Mouse (Mus musculus) ES-E14 (cell line): ENCODE measurements around the gene Lmnb2. TPM values are rescaled to one million over a fixed set of nuclear protein-coding genes. Genes with fewer than 3 reads are reported as not detected.

Experiments used
- DNase-seq: peaks from one replicate; pipeline ENCODE4 v3.0.0-alpha.2; 2013; ENCODE audit warnings: low read depth, low spot score
- H3K27ac ChIP-seq: 2 replicates; pipeline ENCODE4 v1.5.1; 2012; ENCODE audit warnings: low read depth, mild to moderate bottlenecking, low read length, moderate library complexity, mixed read lengths; ENCODE audit not compliant: poor library complexity, insufficient read depth, severe bottlenecking
- H3K36me3 ChIP-seq: 2 replicates; pipeline ENCODE4 v1.6.1; 2012; ENCODE audit warnings: mild to moderate bottlenecking, low read length, moderate library complexity, mixed read lengths; ENCODE audit not compliant: control insufficient read depth, poor library complexity, insufficient read depth, severe bottlenecking
- H3K4me1 ChIP-seq, 2 experiments: fragments of 150-350 bp in 1 of 2; sonication (generic) in 1 of 2; 2 replicates each; pipeline ENCODE4 v1.6.1; 2012; ENCODE audit warnings: low read length in 2 of 2, mild to moderate bottlenecking in 1 of 2, mixed read lengths in 1 of 2; ENCODE audit not compliant: control insufficient read depth in 2 of 2, insufficient read depth in 2 of 2, poor library complexity in 1 of 2
- H3K4me3 ChIP-seq, 2 experiments: fragments of 150-350 bp in 1 of 2; sonication (generic) in 1 of 2; 2 replicates each; pipeline ENCODE4 v1.5.1; 2012; ENCODE audit warnings: low read length in 2 of 2, low read depth in 1 of 2, mild to moderate bottlenecking in 1 of 2, mixed read lengths in 1 of 2; ENCODE audit not compliant: insufficient read depth in 1 of 2, poor library complexity in 1 of 2, severe bottlenecking in 1 of 2
- H3K9ac ChIP-seq: 2 replicates; pipeline ENCODE4 v1.6.1; 2012; ENCODE audit warnings: low read depth, mild to moderate bottlenecking, low read length, mixed read lengths; ENCODE audit not compliant: poor library complexity, insufficient read depth, severe bottlenecking
- H3K9me3 ChIP-seq: fragments of 150-350 bp; sonication (generic); 2 replicates; pipeline ENCODE4 v1.6.1; 2012; ENCODE audit warnings: low read depth, mild to moderate bottlenecking, low read length; ENCODE audit not compliant: control insufficient read depth, insufficient read depth
- CHD2 ChIP-seq: IDR thresholded peaks from 2 replicates; pipeline ENCODE4 v1.6.1; 2014; ENCODE audit warnings: mild to moderate bottlenecking, low read depth, low read length, inconsistent platforms
- HCFC1 ChIP-seq: IDR thresholded peaks from 2 replicates; pipeline ENCODE4 v1.6.1; 2012; ENCODE audit warnings: low read length, inconsistent platforms, borderline replicate concordance; ENCODE audit not compliant: insufficient read depth
- MAFK ChIP-seq: IDR thresholded peaks from 2 replicates; pipeline ENCODE4 v1.6.1; 2014; ENCODE audit warnings: mild to moderate bottlenecking, low read depth, low read length, inconsistent platforms; ENCODE audit not compliant: insufficient read depth
- ZC3H11A ChIP-seq: IDR thresholded peaks from 2 replicates; pipeline ENCODE4 v1.6.1; 2012; ENCODE audit warnings: low read depth, mild to moderate bottlenecking, inconsistent platforms, low read length, borderline replicate concordance
- ZNF384 ChIP-seq: IDR thresholded peaks from 2 replicates; pipeline ENCODE4 v1.6.1; 2012; ENCODE audit warnings: low read depth, low read length, inconsistent platforms
- in situ Hi-C, 2 experiments: fragments of 600-800 bp; cut with MboI; formaldehyde crosslinking; loops; one replicate each; pipeline ENCODE4 v1.15.1; 2025; ENCODE audit warnings: low sequenced_read_pairs in 2 of 2, inconsistent platforms in 1 of 2; ENCODE audit not compliant: unreplicated experiment in 2 of 2
- total RNA-seq: library from RNA; depleted of rRNA; stranded (reverse); fragments of 300-350 nt; gene quantifications from 2 replicates; pipeline ENCODE4 v1.2.3, GENCODE M21; 2012

Lmnb2 gene
- total RNA-seq, 1 experiment: 66.5 TPM

DNA sequence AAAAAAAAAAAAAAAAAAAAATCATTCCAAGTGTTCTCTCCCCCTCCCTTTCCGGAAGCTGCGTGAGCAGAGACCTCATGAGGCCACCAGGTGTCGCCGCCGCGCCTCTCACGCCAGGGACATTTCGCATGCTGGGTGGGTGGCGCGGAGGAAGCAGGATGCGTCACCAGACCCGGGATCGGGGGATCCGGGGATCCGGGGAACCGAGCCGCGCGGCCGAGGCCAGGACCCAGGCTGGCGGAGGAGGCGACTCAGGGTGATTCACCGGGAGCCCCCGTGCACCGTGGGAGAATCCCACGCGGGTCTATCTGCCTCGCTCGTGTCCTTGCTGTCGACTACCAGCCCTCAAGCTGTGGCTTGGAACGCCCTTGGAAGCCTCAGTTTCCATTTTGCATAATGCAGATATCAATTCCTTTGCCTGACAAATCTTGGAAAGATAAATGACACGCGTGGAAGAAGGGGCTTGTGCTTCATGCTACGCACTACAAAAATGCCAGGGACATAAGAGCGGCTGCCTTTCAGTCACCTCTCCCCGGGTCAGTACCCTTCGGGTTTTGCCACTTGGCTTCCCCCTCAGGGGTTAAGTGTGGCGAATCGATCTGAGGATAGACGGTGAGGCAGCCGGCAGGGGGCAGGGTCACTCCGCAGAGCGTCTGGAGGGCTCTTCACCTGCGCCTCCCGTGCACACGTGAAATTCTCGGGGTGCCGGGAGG lies 10.7 kb upstream of the Lmnb2 start:
- Histone ChIP-seq H3K9ac (peak overlapping the region; percentile 74), H3K4me1 (peaks cover 2 to 39% of the 10 kb centered on the region in 2 experiments; a peak in 3 of 4 replicates), H3K9me3 (no peaks in the 10 kb centered on the region), H3K36me3 (peaks cover 10% of the 10 kb centered on the region; the same call in 1 of the 2 replicates), H3K4me3 (peak overlapping the region; percentile 69 to 75), H3K27ac (no peak overlapping the region)
- TF ChIP-seq ZNF384: peak; percentile 97
- TF ChIP-seq ZC3H11A: peak; percentile 79
- TF ChIP-seq MAFK: no peak
- in situ Hi-C loops: loop anchor here (5.0 to 10.0 kb wide), 2 partner anchors 56 to 64 kb away; no protein-coding TSS in a partner anchor
- DNase-seq: peak; percentile 83

DNA sequence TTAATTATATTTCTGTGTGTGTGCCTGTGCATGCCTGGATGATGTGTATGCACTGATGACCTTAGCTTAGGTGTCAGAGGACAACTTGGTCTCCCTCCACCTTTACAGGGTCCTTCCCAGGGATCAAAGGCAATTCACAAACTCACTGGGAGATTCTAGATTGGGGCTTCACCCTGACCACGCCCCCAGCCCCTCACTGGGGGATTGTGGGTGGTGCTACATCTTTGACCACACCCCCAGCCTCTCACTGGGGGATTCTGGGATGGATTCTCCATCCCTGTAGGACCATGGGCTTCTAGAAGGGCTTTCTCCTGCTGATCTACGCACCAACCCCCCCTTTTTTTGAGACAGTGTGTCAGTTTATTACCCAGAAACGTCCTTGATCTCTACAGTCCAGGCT lies 7.4 kb upstream of the Lmnb2 start:
- Histone ChIP-seq H3K9ac (no peak overlapping the region), H3K36me3 (no peaks in the 10 kb centered on the region), H3K27ac (no peak overlapping the region), H3K9me3 (no peaks in the 10 kb centered on the region), H3K4me3 (no peak overlapping the region), H3K4me1 (peaks cover 4 to 18% of the 10 kb centered on the region in 2 experiments; a peak in 3 of 4 replicates)
- DNase-seq: peak; percentile 65
- in situ Hi-C loops: loop anchor here (5.0 to 10.0 kb wide), 2 partner anchors 59 to 67 kb away; no protein-coding TSS in a partner anchor
- no peak for TF ChIP-seq ZC3H11A
- no peak for TF ChIP-seq HCFC1
- no peak for TF ChIP-seq CHD2
- TF ChIP-seq ZNF384: no peak
- no peak for TF ChIP-seq MAFK

DNA sequence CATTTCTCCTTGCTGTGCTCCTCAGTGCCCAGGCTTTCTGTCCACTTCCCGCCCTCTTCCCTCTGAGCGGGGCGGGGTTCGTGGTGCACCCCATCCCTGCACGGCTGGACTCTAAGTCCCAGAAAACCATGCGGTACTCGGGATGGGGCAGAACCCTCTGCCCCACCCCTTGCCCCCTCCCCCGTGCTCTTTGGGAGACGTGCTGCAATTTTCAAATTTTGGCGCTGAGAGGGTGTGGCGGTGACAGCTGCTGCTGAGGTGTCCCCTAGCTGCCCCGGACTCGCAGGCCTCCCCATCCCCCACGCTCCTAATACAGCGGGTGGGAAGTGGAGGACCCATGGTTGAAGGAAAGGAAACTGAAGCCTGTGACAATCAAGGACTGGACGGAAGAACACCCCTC lies 3.9 kb upstream of the Lmnb2 start:
- no peak for DNase-seq
- in situ Hi-C loops: loop anchor here in 1 of 2 experiments (10.0 kb wide), 1 partner anchor 63 kb away; no protein-coding TSS in a partner anchor
- TF ChIP-seq ZNF384: no peak
- TF ChIP-seq HCFC1: 0 out of 2 replicates have a peak, but pooled peaks have one; percentile 45
- Histone ChIP-seq H3K9me3 (no peaks in the 10 kb centered on the region), H3K4me3 (peak overlapping the region; percentile 41 to 52; a peak in 3 of 4 replicates), H3K27ac (no peak overlapping the region), H3K4me1 (peaks cover 4 to 19% of the 10 kb centered on the region in 2 experiments; a peak in 3 of 4 replicates), H3K36me3 (no peaks in the 10 kb centered on the region), H3K9ac (peak overlapping the region; percentile 33; the same call in 1 of the 2 replicates)

DNA sequence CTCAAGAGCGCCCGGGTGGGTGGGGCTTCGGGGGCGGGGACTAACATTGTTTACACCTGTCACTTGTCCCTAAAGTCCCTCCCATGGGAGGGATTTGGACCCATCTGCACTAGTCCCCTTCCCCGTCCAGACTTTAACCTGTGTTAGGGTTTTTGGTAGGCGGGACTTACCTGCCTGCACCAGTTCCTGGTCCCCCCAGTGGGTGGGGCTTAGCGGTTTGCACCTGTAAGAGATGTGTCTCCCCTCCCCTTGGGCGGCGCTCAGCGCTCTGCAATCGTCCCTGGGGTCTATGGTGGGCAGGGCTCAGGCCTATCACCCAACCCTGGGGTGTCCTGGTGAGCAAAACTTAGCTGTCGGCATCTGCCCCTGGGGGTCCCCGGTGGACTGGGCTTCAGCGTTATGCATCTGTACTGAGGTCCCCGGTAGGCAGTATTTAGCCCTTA lies 688 bp downstream of the Lmnb2 start:
- in situ Hi-C loops: no loop called here

More for the DNA sequence above, 688 bp downstream of the Lmnb2 start:
- no peak overlapping the region for H3K27ac ChIP-seq
- H3K9me3 ChIP-seq: no peaks in the 10 kb centered on the region
- H3K9ac ChIP-seq: peak overlapping the region; percentile 90
- no peak for TF ChIP-seq ZC3H11A
- no peak for TF ChIP-seq HCFC1
- TF ChIP-seq CHD2: no peak
- no peak for TF ChIP-seq ZNF384
- no peak for TF ChIP-seq MAFK
- H3K4me3 ChIP-seq: peak overlapping the region; percentile 98
- peaks cover 4 to 6% of the 10 kb centered on the region in 2 experiments; a peak in 3 of 4 replicates for H3K4me1 ChIP-seq
- peaks cover 20% of the 10 kb centered on the region for H3K36me3 ChIP-seq
- peak; percentile 75 for DNase-seq
